Mouse (Mus musculus) G1E (cell line): ENCODE measurements around the gene Ptpn7.

Experiments
- CTCF ChIP-seq: IDR thresholded peaks from 2 replicates; pipeline ENCODE4 v1.5.1; 2012; ENCODE audit warnings: low read depth, low read length, inconsistent platforms, mixed read lengths
- GATA1 ChIP-seq: IDR thresholded peaks from 2 replicates; pipeline ENCODE4 v1.6.1; 2012; ENCODE audit warnings: borderline replicate concordance, low read length, inconsistent platforms, mixed read lengths
- POLR2AphosphoS5 ChIP-seq: IDR thresholded peaks from 2 replicates; pipeline ENCODE4 v1.6.1; 2012; ENCODE audit warnings: low read depth, low read length, inconsistent platforms; ENCODE audit not compliant: insufficient replicate concordance
- TAL1 ChIP-seq: conservative IDR thresholded peaks from 2 replicates; pipeline ENCODE4 v1.6.1; 2012; ENCODE audit warnings: low read depth, low read length, inconsistent platforms, mixed read lengths

GRCm38 (mm10) chr1:135112661-135113060, 19.8 kb upstream of the Ptpn7 start:
- TF ChIP-seq CTCF: peak; percentile 99
- TF ChIP-seq POLR2AphosphoS5: no peak
- TF ChIP-seq TAL1: no peak
- no peak for TF ChIP-seq GATA1
